Mouse (Mus musculus): ENCODE data around the gene Tmem184c. TPM values are rescaled to one million over a fixed set of nuclear protein-coding genes. Genes with fewer than 3 reads are reported as not detected.

The Tmem184c gene
- polyA plus RNA-seq (2012; rRNA removed): 28.7 and 43.3 TPM in 2 replicates

GRCm38 (mm10) chr8:77610374-77610969, at the start of gene Tmem184c:
Gene Tmem184c, minus strand, starts transcription at chr8:77610698.

GRCm38 (mm10) chr8:77549121-77549706, 61.3 kb downstream of the Tmem184c start, which contains the start of gene Prmt9:
Gene Prmt9, plus strand, starts transcription at chr8:77549397.

Other genes starting within 250 kb of the Tmem184c start
- 9.8 and 13.4 TPM in 2 replicates for gene Arhgap10, start 92.7 kb downstream of the Tmem184c start, polyA plus RNA-seq (2012; rRNA removed)
- gene Prmt9, start 61.3 kb downstream of the Tmem184c start, polyA plus RNA-seq (2012; rRNA removed): 22.5 and 23.5 TPM in 2 replicates
- gene Ednra, start 113.8 kb upstream of the Tmem184c start, polyA plus RNA-seq (2012; rRNA removed): 11.5 and 32.8 TPM in 2 replicates

Data from central nervous system, embryonic 11.5 days (tissue).